Mouse (Mus musculus) urinary bladder, postnatal 25 days (tissue): ENCODE data around the gene Hnf1a.
"Not testable (repeated sequence)": the region's sequence is repeated elsewhere in the genome, so short reads cannot be mapped to it uniquely, and the experiment has no call there.

Source experiments
- DNase-seq: peaks from one replicate; pipeline ENCODE4 v3.0.0; 2022; ENCODE audit warnings: low spot score

Hnf1a gene

DNA sequence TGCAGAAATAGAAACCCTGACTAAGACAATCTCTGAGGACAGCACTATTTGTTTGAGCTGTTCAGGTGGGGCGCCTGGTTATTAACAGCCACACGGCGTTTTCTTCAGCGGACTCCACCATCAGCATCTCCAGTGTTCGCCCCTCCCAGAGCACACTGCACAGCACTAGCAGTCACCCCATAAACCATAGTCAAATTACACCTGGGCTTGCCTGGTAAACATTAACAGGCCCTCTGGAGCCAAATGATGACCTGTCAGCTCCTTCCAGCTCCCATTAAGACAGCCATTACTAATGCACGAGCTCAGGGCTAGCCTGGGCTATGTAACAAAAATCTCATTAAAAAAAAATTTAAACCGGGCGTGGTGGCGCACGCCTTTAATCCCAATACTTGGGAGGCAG is 25.8 kb downstream of the Hnf1a start:
- no peak for DNase-seq

DNA sequence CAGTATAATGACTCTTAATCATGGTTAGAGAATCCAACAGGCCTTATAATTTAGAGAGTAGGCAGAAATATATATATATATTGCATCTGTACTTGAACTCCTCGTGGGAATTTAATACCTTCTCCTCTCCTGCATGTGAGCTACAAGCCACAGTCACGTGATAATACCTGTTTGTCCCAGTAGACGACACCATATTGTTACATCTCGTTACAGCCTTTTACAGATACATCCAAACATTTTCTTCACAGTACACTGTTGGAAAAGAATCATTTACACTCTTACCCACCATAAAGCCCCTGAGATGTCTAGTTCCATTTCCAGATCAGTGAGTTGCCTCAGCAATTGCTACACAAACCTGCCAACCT is 28.1 kb downstream of the Hnf1a start:
- no peak for DNase-seq

DNA sequence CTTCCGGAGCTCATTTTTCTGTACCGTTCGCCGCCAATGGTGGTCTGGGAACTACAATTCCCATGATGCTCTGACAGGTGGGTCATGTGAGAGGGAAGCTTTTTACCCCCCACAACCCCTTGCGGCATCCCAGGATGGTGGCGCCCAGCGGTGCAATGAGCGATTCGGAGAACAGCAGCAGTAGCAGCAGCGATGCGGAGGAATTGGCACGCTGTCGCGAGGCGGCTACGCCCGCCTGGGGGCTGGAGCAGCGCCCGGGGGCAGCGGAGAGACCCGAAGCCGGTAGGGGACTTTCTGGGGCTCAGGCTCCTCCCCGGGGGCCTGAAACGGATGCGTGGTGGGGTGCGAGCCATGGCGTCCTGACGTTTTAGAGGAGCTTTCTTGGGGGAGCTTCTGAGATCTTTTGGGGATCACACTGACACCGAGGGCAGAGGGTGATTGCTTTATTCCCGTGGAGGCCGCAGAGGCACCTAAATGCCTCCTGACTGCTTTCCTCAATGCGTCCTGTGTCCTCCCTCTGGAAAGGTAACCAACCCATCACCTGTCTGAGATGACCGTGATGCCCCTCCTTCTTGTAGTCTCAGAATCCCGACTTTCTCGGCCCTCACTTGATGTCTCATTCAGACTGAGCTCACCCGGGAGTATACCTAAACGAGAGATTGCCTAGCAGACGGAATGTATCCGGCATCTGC is 28.7 kb downstream of the Hnf1a start, which contains the start of gene 2210016L21Rik:
Gene 2210016L21Rik, plus strand, starts transcription at position 85 of the 692 bp plus-strand sequence.
- peak; percentile 67 for DNase-seq

DNA sequence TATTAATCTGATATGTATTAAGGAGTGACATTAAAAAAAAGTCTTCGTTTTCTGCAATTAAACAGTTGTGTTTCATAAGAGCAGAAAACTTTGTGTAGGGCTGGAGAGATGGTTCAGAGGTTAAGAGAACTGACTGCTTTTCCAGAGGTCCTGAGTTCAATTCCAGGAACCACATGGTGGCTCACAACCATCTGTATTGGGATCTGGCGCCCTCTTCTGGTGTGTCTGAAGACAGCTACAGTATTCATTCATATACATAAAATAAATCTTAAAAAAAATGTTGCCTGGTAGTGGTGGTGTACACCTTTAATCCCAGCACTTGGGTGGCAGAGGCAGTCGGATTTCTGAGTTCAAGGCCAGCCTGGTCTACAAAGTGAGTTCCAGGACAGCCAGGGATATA is 29.8 kb downstream of the Hnf1a start:
- not testable (repeated sequence) for DNase-seq

DNA sequence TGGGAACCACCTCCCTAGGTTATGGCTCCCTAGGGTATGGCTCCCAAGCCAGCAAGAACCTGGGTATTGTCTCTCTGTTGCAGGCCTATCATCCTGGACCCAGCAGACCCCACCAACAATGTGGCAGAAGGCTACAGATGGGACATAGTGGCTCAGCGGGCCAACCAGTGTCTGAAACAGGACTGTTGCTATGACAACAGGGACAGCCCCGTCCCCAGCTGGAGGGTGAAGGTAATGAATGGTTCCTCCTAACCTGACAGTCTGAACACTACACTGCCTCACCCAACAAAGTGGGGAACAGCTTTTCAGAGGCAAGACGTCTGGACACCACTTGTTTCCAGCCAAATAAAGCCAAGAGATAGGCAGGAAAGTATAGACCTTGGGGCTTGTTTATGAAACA is 35.1 kb downstream of the Hnf1a start:
- no peak for DNase-seq

DNA sequence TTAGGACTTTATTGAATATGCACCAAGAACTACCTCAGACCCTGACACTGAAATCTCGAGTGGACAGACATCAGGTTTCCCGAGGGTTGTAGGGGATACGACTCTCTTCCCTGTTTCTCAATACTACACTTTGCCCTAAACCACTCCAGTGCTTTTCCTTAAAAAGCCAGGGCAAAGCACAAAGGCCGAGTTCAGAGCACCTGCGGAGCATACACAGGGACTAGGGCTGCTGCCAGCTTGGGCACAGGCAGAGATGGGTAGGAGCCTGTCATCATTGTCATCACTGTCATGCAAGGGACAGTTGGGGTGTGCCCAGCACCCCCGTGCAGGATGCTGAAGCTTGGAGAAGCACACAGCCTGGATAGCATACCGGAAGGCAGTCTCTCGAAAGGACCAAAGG is 37.7 kb downstream of the Hnf1a start:
- DNase-seq = no peak

DNA sequence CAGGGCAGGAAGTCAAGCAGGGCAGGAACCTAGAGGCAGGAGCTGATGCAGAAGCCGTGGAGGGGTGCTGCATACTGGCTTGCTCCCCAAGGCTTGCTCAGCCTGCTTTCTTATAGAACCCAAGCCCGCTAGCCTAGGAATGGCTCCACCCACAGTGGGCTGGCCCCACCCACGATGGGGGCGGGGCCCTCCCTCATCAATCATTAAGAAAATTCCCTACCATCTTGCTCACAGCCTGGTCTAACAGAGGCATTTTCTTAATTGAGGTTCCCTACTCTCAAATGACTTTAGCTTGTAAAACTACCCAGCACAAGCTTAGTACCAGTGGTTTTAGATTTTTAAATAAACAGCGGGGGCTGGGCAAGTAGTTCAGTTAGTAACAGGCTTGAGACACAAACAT is 39.3 kb downstream of the Hnf1a start:
- no peak for DNase-seq

DNA sequence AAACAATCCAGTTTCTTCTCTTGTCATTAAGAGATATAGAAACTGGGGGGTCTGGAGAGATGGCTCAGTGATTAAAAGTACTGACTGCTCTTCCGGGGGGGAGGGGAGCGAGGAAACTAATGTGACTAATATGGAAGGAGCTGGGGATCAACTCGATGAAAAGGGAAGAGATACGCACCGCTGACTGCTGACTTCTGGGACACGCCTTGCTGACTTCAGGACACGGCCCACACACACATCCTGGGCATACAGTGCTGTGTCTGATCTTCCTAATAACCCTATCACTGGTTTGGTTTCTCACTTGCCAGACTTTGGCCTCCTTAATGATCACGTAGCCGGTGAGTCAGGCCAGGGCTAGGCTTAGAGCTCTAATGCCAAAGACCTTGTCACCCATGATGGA is 44.1 kb downstream of the Hnf1a start:
- DNase-seq = no peak

DNA sequence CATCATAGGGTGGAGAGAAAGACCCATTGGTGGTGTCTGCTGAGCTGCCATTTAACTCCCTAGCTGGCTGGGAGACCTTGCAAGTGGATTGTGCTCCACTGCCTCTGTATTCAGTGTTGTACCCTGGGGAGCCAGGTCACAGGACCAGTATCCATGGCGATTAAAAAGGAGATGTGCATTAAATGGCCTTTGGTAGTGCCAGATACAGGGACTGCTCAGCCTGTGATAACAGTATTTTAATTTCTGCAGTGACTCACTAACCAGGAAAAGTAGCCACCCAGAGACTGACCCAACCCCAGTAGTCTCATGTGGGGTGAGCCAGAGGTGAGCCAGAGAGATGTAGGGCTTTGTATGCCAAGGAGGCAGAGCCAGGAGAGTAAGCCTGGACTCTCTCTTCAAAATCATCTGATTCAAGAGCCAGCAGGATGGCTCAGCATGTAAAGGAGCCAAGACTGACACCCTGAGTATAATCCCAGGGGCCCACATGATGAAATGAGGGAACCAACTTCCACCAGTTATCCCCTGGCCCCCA is 44.7 kb downstream of the Hnf1a start:
- DNase-seq = no peak

DNA sequence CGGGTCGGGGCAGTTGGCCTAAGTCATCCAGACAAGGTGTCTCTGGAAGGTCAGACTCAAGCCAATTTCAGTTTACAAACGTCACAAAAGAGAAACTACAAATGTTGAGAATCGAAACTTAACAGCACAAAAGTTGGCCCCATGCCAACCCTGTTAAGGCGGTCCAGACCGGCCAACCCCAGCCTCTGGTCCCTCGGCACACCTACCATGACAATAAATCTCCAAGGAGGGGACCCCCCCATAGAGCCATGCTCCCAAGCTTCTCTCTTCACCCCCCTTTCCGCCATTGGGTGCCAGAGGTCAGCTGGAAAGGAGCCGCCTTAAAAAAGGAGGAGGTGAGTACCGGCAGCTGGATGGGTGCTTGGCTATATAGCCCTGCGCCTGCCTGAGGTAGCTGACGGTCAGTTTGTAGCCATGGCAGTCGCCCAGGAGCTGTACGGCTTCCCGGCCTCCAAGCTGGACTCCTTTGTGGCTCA is 47.9 kb downstream of the Hnf1a start, which contains the start of gene Oasl1:
Gene Oasl1, plus strand, starts transcription at position 243 of the 476 bp plus-strand sequence.
- peak; percentile 48 for DNase-seq

DNA sequence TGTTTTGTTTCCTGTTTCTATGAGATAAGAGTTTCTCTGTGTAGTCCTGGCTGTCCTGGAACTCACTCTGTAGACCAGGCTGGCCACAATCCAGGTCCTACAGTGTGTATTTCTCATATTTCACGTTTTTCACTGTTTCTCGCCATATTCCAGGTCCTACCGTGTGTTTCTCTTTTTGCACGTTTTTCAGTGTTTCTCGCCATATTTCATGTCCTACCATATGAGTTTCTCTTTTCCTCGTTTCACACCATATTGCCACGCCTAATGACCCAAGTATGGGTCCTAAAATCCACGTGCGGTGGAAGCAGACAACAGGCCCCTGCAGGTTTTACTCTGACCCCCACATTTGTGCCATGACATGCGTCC is 48.5 kb downstream of the Hnf1a start:
- no peak for DNase-seq

DNA sequence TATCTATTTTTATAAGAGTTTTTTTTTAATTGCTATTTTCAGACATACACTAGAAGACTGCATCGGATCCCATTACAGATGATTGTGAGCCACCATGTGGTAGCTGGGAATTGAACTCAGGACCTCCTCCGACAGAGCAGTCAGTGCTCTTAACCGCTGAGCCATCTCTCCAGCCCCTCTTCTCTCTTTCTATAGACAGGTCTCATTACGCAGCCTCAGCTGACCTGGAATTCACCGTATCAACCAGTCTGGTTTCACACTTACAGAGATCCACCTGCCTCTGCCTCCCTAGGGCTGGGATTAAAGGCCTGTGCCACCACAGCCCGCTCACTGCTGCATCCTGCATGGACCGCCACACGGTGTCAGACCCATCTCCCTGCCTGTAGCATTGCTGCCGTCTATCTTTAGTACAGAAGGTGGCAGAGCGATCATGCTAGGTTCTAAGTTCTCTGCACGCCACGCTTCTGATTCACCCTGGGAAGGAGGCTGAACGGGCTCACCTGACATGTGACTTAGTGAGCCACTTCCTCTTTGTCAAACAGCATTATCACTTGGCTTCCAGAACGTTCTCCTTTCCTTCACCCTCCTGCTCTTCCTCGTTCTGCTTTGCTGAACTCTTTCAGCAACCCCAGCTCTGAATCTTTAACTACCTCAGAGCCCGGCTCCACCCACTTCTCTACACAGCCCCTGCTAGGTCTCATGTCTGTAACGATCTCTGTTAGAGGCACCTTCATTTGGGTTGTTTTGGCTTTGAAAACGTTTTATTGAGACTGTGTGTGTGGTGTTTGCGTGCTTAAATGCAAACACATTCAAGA is 49.1 kb downstream of the Hnf1a start:
- DNase-seq = no peak

DNA sequence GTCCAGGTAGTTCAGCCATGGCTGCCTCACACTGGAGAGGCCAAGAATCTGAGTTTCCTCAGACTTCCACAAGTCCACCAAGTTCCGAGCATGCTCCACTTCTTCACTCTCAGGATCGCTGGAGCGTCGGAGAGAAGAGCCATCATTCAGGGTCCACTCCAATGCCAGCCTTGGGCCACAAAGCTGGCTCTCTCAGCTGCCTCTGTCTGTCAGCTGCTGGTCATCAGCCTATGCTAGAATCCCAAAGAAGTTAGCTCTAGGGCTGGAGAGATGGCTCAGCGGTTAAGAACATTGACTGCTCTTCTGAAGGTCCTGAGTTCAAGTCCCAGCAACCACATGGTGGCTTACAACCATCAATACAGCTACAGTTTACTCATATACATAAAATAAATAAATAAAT is 53.5 kb downstream of the Hnf1a start:
- not testable (repeated sequence) for DNase-seq

DNA sequence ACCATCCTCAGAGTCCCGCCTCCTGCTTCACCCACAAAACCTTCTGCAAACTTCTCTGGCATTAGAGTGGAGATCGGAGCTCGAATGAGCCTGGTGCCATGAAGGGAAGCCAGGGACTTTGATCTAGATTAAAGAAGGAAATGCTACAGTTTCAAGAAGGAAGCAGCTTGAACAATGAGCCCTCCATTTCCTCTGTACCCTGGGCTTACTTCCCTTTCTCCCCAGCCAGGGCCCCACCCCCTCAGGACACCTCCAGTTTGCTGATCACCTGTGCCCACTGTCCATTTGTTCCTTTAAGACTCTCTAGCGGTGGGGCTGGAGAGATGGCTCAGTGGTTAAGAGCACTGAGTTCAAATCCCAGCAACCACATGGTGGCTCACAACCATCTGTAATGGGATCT is 54.1 kb downstream of the Hnf1a start:
- DNase-seq = no peak

DNA sequence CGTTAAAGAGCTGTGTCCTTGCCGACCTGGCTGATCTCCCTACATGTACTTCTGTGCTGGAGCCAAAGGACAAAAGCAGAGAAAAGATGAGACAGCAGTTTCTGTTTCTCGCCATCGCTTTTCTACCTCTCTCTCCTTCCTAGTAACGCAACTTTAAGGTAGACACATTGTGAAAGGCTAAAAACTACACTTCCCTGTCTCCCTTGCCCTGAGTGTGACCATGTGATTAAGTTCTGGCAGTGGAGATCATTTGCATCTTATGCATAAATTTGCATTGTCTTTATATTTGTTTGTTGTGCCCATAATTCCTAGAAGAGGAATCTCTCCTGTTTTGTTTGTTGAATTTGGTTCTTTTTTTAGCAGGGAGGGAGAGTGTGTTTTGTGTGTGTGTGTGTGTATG is 55.0 kb downstream of the Hnf1a start:
- no peak for DNase-seq

DNA sequence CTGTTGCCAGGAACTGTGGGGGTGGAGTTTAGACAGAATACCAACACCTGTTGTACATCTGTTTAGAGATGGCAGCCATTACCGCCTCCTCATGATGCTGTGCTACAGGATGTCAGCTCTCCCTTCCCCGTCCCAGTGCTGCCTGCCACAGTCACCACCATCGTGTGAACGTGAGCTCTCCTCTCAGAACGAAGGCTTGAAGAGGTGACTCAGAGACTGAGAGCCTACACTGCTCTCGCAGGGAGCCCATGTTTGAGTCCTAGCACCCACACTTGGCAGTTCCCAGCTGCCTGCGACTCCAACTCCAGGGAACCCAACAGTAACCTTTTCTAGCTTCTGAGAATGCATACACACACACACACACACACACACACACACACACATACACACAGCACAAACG is 56.0 kb downstream of the Hnf1a start:
- no peak for DNase-seq

DNA sequence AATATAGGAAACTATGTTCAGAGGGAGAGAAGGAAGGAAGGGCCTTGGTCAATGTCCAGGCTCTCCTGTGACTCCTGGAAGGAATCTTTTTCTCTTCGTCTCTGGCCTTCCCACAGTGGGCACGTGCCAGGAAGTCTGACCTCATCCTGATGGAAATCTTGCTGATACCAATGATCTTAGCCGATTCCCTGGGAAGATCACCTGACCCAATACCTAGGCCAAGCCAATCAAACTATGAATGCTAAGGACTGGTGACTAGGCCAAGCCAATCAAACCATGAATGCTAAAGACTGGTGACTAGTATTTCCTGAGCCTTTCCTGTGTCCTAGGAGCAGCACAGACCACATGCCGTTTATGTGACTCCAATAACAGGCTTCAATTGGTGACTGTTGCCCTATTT is 57.2 kb downstream of the Hnf1a start:
- DNase-seq = no peak

DNA sequence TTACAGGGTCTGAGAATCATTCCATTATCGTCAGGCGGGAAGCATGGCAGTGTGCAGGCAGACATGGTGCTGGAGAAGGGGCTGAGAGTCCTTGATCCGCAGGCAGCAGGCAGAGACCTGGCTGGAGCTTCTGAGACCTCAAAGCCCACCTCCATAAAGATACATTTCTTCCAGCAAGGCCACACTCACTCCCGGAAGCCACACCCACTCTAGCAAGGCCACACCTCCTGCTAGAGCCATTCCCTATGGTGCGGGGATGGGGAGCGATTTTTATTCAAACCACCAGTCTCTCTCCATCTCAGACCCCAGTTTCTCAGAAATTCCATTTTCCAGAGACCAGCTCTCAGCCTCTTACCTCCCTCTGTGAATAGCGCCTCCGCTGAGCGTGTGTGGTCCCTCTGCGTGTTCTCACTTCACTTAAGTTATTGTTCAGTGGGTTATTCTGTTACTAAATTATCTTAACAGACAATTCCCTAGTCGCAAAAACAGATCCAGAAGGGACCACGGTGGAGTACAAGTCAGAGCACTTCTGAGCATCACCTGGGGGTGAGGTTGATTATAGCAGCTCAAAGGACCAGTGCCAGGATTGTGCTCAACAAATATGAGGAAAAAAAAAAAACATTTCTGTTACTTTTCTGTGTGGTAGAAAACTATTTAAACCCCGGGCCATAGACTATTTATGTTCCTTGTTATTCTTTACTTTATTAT is 62.1 kb downstream of the Hnf1a start:
- DNase-seq = no peak

DNA sequence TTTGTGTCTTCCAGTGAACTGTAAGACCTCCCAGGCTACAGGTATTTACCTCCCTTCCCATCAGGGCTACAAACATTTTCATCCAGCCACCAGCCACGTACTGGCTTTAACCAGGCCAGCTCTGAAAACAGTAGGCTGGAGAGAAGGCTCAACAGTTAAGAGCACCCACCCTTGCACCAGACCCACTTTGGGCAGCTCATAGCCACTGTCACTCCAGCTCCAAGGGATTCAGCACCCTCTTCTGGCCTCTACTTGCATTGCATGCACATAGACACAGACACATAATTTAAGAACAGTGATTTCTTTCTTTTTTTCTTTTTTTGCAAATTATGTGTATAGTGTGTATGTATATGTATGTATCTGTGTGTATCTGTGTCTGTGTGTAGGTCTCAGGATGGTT is 68.5 kb downstream of the Hnf1a start:
- DNase-seq = no peak
